Mouse (Mus musculus): ENCODE data around the gene Eras. TPM values are rescaled to one million over a fixed set of nuclear protein-coding genes. Genes with fewer than 3 reads are reported as not detected.

The Eras gene
- polyA plus RNA-seq, 1 experiment from 2014 or later, result not detected

Other genes with a start within 250 kb of the Eras start
- 0.53 and 0.62 TPM in 2 replicates for gene Magix, start 247.4 kb downstream of the Eras start, polyA plus RNA-seq (2015; fragmentation: Nextera tagmentation; extraction: Ambion mirVana)
- 46.9 and 49.1 TPM in 2 replicates for gene Gpkow, start 231.5 kb downstream of the Eras start, polyA plus RNA-seq (2015; fragmentation: Nextera tagmentation; extraction: Ambion mirVana)
- 69.6 and 79.5 TPM in 2 replicates for gene Wdr45, start 214.3 kb downstream of the Eras start, polyA plus RNA-seq (2015; fragmentation: Nextera tagmentation; extraction: Ambion mirVana)
- gene Gm45208, start 206.4 kb downstream of the Eras start, polyA plus RNA-seq (2015; fragmentation: Nextera tagmentation; extraction: Ambion mirVana), result not detected in 2 replicates
- 58.9 and 60.6 TPM in 2 replicates for gene Praf2, start 200.2 kb downstream of the Eras start, polyA plus RNA-seq (2015; fragmentation: Nextera tagmentation; extraction: Ambion mirVana)
- gene Ccdc120, start 177.7 kb downstream of the Eras start, polyA plus RNA-seq (2015; fragmentation: Nextera tagmentation; extraction: Ambion mirVana), result 23.5 and 23.6 TPM in 2 replicates
- gene Tfe3, start 166.0 kb downstream of the Eras start, polyA plus RNA-seq (2015; fragmentation: Nextera tagmentation; extraction: Ambion mirVana), result 29.2 and 30.5 TPM in 2 replicates
- 39.7 and 41.7 TPM in 2 replicates for gene Gripap1, start 138.8 kb downstream of the Eras start, polyA plus RNA-seq (2015; fragmentation: Nextera tagmentation; extraction: Ambion mirVana)
- gene Kcnd1, start 106.3 kb downstream of the Eras start, polyA plus RNA-seq (2015; fragmentation: Nextera tagmentation; extraction: Ambion mirVana), result 1.4 and 1.6 TPM in 2 replicates
- gene Otud5, start 87.2 kb downstream of the Eras start, polyA plus RNA-seq (2015; fragmentation: Nextera tagmentation; extraction: Ambion mirVana), result 42.2 and 46.6 TPM in 2 replicates
- gene Pim2, start 50.3 kb downstream of the Eras start, polyA plus RNA-seq (2015; fragmentation: Nextera tagmentation; extraction: Ambion mirVana), result 8.6 and 10.3 TPM in 2 replicates
- 37.6 and 38.6 TPM in 2 replicates for gene Slc35a2, start 44.6 kb downstream of the Eras start, polyA plus RNA-seq (2015; fragmentation: Nextera tagmentation; extraction: Ambion mirVana)
- gene Pqbp1, start 29.3 kb downstream of the Eras start, polyA plus RNA-seq (2015; fragmentation: Nextera tagmentation; extraction: Ambion mirVana), result 114 and 115 TPM in 2 replicates
- 155 TPM in 2 replicates for gene Timm17b, start 29.2 kb downstream of the Eras start, polyA plus RNA-seq (2015; fragmentation: Nextera tagmentation; extraction: Ambion mirVana)
- gene Gm10491, start 20.8 kb downstream of the Eras start, polyA plus RNA-seq (2015; fragmentation: Nextera tagmentation; extraction: Ambion mirVana), result not detected in 2 replicates
- not detected in 2 replicates for gene Gm10490, start 19.1 kb downstream of the Eras start, polyA plus RNA-seq (2015; fragmentation: Nextera tagmentation; extraction: Ambion mirVana)
- 0.86 and 1.9 TPM in 2 replicates for gene Pcsk1n, start 8.8 kb downstream of the Eras start, polyA plus RNA-seq (2015; fragmentation: Nextera tagmentation; extraction: Ambion mirVana)
- gene Hdac6, start 19.3 kb upstream of the Eras start, polyA plus RNA-seq (2015; fragmentation: Nextera tagmentation; extraction: Ambion mirVana), result 24.1 and 26.8 TPM in 2 replicates
- 1.4 and 1.9 TPM in 2 replicates for gene Gata1, start 49.5 kb upstream of the Eras start, polyA plus RNA-seq (2015; fragmentation: Nextera tagmentation; extraction: Ambion mirVana)
- gene Glod5, start 89.9 kb upstream of the Eras start, polyA plus RNA-seq (2015; fragmentation: Nextera tagmentation; extraction: Ambion mirVana), result not detected in 2 replicates
- 67.2 and 68.0 TPM in 2 replicates for gene Suv39h1, start 146.2 kb upstream of the Eras start, polyA plus RNA-seq (2015; fragmentation: Nextera tagmentation; extraction: Ambion mirVana)
- gene Was, start 161.9 kb upstream of the Eras start, polyA plus RNA-seq (2015; fragmentation: Nextera tagmentation; extraction: Ambion mirVana), result 0.26 and 0.62 TPM in 2 replicates
- gene Wdr13, start 204.3 kb upstream of the Eras start, polyA plus RNA-seq (2015; fragmentation: Nextera tagmentation; extraction: Ambion mirVana), result 20.9 and 24.2 TPM in 2 replicates
- 508 and 532 TPM in 2 replicates for gene Rbm3, start 217.3 kb upstream of the Eras start, polyA plus RNA-seq (2015; fragmentation: Nextera tagmentation; extraction: Ambion mirVana)
- 12.8 and 14.8 TPM in 2 replicates for gene Tbc1d25, start 247.6 kb upstream of the Eras start, polyA plus RNA-seq (2015; fragmentation: Nextera tagmentation; extraction: Ambion mirVana)